Mouse (Mus musculus) ovary, postnatal 14 days (tissue): ENCODE measurements around the gene Dntt.

ENCODE experiments used
- DNase-seq: peaks from one replicate; pipeline ENCODE4 v3.0.0; 2022; ENCODE audit warnings: low spot score

Gene Dntt

DNA sequence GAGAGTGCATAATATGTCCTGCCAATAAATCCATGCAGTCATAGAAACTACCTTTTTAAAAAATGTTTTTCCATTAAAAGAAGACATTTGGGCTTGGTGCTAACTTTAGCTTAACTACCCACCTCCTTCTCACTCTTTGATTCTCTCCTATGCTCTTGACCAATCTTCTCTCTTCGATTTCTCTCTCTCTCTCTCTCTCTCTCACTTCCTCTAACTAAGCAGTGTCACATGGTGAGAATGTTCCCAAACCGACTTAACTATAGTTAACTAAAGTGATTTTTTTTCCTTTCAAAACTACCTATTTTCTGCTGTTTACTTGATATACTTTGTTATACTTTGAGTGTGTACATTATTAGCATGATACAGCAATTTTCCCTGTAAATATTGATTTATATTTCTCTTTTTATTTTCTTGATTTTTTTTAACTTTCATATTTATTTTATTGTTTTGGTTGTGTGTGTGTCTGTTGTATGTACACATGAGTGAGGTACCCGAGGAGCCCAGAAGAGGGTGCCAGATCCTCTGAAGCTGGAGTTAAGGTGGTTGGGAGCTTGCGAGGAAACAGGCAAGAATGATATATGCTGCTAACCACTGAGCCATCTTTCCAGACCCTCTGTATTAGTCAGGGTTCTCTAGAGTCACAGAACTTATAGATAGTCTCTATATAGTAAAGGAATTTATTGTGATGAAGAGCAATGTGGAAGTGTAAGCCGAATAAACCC lies 20.2 kb upstream of the Dntt start:
- no peak for DNase-seq

DNA sequence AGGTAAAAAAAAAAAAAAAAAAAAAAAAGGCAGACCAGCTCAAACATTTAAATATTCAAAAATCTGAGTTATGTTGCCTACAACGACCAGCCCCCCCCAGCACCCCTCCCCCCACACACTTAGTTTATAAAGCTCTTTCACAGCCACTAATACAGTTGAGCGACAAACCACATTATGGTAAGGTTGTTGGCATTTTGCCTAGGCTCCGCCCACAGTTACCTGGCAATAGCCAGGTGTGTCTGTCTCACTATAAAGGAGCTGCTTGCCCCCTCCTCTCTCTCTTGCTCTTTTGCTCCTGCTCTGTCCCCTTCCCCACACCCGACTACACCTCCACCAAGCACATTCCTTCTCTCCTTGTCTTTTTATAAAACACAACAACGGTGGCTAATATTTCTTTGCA lies 17.4 kb upstream of the Dntt start:
- no peak for DNase-seq

DNA sequence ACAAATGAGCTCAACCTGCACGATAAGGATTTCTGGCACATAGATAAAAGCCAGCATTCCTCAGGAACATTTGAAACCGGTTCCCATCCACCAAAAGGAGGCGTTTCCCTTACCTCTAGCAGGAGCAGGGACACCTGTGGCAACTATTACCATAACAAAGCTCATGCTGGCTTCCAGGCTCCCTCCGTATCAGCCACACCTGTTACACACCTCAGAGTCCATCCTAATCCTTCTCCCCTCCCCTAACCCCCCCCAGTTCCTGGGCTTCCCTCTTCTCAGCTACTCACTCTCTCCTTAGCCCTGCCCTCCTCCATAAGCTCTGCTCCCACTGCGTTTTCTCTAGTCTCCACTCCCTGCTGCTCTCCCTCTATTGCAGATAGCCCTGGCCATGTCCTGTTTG lies 15.5 kb upstream of the Dntt start:
- no peak for DNase-seq

DNA sequence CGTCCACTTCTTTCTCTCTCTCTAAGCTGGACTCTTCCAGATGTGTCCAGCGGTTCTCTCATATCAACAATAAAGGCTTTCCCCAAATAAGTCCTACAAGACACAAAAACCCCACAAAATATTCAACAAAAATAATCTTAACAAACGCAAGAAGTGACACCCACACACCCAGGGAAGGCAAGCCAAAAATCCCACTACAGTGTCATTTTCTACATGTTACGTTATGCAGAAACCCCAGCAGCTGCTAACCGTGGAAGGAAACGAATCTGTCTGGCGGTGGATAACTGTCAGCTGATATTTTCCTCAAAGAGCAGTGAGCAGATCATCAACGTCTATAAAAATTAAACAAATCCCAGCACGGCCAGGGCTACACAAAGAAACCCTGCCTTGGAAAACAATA lies 15.1 kb upstream of the Dntt start:
- DNase-seq: no peak

DNA sequence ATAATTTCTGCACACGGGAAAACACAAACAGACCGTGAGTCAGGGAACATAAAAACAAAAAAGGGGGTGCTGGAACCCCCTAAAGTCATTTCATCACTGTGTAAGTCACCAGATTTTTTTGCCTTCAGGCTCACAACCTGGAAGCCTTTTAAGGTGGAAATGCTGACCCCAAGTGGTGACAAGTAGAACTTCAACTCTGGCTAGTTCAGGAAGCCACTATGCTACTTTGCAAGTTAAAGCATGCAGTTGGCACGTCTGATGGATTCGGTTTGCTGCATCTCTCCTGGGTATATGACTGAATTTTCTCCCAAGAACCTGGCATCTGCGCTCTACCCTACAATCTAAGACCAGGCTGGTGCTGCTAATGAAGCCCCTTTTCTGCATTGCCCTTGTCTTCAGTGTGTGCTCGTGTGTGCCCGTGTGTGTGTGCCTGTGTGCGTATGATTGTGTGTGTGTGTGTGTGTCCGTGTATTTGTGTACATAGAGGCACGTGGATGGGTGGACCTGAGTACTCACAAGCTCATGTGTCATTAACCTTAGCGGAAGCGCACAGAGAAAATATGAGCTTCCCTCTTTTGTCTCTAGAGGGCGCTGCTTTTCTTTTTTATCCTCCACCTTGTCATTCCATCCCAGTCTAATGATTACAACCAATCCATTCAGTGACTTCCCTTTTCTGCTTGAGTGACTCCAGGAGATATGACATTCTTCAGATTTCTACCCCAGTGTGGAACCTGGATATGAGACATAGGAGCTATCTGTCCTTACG lies 12.9 kb upstream of the Dntt start:
- DNase-seq: peak; percentile 42

DNA sequence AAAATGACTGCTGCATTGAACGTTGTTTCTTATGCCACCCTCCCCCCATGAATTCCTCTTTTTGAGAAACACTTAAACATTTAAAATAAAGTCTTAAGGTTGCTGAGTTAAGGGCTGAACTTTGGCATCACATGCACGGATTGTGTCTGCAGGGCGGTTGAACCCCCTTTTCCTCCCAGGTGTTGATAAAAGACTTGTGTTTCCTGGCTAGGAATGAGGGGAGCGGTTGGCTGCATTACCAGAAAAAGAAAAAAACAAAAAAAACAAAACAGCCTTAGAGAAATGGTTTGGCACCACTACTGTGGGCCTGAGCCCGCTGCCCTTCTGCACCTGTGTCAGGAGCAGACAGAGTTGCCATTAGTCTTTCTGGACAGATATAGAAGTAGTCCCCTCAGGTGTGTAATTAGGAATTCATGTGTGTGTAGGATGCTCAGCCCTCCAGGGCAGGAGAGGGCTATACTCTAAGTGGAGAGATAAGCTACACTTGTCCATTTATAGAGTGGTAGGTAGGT lies 9.9 kb upstream of the Dntt start:
- DNase-seq: no peak

DNA sequence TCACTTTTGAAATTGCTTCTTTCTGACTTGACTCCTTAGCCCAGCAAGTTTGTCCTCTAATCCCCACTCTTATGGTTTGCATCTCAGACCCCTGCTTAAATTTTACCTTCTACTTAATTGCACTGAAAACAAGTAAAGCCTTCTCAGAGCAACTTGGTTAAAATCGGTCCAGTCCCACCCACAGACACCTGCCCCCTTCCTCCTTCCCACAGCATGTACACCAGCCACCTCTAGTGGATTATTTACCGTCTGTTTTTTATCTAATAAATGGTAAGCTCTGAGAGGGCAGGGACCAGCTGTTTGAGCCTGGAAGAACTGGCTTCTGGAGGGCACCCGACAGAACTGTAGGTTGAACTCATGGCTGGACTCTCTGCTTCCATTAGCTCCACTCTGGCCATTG lies 8.5 kb upstream of the Dntt start:
- no peak for DNase-seq

DNA sequence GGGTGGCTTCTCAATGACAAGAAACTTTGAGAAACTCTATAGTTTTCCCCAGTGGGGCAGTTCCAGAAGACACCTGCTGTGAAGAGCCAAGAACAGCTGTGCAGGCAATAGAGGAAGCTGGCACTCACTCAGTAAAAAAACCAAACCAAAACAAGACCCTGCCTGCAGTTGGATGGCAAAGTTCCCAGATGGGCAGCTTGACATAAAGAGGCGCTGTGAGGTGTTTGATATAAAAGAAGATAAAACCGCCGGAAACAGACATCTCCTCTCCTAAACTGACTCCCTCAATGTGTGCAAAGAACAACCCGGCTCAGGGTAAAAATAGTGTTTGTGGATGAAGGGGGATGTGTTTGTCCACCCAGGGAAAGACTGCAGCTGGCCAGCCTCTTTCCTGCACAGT lies 6.8 kb upstream of the Dntt start:
- no peak for DNase-seq

DNA sequence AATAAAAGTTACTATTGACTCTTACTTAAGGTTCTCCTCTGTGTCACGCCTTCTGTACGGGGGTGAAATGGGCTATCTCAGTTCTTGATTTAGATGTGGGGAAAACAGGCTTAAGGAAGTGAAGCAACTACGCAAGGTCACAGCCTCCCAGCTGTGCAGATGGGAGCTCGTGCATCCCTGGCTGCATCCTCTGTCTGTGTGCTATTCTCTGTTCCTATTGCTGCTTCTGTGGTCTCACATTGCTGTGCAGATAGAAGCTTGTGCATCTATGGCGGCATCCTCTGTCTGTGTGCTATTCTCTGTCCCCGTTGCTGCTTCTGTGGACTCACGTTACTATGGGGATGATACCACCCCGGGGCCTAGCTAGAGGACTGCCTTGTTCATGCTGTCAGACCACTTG lies 2.5 kb upstream of the Dntt start:
- DNase-seq: no peak

DNA sequence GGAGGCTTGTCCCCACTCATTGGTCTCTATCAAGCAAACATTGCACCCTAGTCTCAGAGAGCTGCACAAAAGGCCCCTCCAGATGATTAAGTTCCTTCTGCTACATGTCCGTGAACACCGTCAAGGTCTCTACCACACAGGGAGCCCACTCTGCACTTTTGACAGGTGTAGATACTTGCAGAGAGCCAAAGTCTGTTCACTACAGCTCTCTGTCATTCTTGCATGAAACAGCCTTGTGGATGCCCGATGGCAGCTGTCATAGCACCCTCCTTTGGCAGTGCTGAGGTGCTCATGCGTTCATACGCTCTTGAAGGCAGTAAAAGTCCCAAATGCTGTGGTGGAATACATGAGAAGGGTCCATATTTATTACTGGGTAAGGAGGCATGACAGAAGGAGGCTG lies 2.1 kb upstream of the Dntt start:
- DNase-seq: no peak

DNA sequence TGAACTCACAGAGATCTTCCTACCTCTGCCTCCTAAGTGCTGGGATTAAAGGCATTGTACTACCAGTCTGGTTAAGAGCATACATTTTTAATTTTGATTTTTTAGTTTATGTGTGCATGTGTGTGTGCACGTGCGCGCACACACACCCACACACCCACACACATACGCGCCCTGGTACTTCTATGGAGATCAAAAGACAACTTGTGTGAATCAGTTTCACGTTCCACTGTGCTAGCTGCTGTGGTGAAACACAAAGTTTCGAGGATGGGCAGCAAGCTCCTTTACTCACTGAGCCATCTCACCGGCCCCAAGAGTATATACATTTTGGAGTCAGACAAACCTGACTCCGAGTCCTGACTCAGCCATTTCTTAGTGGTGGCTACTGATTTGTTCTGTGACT lies 1.5 kb upstream of the Dntt start:
- no peak for DNase-seq

DNA sequence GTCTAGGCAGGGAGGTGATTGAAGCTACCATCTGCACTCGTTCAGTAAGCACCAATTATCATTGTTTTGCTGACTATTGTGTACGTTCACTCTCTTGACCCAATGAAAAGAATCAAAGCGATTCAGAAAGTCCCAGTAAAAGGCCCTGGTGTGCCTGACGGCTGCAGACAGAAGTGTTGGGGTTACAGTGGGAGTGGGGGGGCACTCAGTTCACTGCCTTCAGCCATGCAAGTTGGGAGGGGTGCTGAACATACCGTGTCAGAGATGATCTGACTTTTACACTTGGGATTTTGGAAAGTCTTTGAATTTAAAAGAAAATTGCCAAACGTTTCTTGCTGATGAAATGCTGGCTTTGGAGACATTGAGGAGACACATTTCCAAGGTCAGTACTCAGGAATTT lies 1.1 kb downstream of the Dntt start:
- no peak for DNase-seq

DNA sequence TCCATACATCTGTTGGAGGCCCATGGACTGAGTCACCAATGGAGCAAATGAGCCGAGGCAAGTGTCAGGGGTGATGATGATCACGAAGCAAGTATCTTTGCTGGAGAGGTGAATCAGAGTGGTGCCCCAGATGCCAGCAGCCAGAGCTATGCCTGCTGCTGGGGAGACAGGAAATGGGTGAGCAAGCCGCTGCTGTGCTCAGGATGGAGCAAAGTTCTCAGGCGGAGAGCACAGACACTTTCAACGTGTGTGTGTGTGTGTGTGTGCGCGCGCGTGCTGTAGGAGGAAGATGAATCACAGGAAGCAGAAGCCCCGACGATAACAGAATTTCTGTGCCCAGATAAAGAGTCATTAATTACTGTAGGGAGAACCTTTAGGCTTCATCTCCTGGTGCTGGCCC lies 1.9 kb downstream of the Dntt start:
- no peak for DNase-seq

DNA sequence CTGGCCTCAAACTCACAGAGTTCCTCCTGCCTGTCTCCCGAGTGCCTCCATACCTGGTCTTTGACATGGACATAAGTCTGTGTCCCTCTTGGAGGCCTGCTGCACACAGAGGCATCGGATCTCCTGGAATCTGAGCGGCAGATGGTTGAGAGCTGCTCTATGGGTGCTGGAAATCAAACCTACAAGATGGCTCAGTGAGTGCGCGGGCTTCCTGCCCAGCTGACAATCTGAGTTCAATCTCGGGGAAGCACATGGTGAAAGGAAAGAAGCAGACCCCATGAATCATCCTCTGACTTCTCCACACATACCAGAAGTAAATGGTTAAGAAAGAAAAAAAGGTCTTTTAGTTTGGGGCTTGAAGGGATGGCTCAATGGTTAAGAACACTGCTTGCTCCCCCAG lies 2.8 kb downstream of the Dntt start:
- DNase-seq: no peak

DNA sequence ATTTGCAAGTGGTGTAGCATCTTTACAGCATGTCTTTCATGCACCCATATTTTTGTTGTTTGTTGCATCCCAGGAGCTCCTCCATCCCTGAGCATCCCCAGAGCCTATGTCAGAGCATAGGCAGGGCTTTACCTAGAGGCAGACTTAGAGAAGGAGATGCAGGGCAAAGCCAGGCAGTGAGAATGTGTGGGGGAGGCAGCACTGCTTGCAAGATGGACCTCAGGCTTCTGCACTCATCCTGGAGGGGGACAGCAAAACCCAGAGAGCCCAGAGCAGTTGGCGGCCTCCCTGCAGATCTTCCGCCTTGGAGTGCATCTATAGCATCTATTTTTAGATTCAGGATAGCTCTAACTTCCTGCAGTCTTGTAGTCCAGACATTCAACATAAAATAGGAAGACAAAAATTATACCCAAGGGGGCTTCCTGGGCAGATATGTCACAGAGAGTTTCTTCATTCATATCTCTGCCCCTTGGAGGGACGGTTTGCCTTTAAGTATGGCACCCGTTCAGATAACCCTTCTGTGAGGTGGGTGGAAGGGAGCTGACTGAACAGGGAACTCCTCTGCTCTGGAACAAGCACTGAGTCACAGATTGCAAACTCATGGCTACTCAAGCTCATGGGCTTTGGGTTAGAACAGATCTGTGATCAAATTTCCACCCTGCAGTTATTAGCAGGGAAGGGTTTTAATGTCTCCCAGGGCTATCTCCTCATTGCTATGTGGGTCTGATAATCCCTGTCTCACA lies 6.9 kb downstream of the Dntt start:
- no peak for DNase-seq

DNA sequence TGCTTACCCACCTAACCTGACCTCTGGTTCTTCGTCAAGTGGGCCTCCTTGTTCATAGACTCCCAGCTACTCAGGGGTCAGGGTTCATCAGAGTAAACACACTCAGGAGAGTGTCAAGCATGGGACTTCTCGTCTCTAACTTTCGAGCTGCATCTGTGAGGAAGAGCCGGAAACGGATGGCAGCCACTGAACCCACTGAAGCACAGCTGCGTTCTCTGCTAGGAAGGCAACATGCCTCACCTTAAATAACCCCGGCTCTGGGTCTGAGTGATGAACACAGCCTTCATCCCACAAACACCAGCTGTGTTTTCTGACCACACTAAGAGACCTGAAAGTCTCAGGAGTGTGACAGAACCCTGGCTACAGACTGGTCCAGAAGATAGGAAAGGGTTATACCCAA lies 10.0 kb downstream of the Dntt start:
- DNase-seq: no peak

DNA sequence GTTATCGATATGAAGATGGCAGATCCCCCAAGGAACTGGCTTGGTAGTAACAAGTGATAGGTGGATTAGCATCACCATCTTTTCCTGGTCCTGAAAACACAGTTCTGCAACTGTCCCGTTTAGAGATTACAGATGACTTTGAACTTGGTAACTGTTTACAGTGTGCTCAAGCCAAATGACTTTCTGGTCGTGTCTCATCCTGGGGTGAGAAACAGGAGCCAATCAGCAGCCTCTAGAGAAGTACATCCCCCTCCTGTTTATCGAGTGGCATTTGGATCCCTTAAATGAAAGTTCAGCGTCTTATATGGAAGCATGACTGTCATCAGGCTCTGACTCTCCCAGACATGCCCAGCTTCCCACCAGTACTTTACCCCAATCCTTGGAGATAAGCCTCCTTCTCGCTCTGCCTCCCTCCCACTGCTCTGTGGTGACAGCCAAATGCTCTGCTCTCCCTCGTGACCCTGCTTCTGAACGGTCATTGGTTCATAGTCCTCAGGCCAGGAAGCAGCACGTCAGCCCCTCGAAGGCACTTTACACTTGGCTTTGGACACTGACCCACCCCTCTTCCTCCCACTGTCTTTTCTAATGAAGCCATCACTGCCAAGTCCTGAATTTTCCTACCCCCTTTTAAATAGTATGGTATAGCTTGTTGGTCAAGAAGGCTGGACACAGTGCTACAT lies 16.2 kb downstream of the Dntt start:
- DNase-seq: no peak

DNA sequence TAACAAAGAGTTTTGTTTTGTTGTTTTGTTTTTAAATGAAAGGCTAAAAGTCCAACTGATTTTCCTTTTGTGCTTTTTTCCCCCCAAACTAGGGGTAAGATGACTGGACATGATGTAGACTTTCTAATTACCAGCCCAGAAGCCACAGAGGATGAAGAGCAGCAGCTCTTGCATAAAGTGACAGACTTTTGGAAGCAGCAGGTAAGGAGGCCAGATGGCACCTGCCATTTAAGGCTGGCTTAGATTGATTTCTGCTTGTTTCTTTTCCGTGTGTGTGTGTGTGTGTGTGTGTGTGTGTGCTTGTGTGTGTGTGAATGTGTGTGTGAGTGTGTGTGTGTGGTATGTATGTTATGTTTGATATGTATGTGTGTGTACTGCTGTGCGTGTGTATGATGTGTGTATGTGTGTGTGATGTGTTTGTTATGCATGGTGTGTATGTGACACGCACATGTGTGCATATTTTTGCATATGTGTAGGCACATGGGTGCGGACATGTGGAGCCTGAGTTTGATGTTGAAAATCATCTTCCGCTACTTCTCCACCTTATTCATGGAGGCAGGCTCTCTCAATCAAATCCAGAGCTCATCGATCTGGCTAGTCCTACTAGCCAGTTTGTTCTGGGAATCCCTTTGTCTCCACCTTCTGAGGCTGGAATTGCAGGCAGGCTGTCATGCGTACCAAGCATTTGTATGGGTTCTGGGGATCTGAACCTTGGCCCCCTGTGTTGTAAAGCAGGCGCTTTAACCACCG lies 18.5 kb downstream of the Dntt start:
- DNase-seq: no peak

DNA sequence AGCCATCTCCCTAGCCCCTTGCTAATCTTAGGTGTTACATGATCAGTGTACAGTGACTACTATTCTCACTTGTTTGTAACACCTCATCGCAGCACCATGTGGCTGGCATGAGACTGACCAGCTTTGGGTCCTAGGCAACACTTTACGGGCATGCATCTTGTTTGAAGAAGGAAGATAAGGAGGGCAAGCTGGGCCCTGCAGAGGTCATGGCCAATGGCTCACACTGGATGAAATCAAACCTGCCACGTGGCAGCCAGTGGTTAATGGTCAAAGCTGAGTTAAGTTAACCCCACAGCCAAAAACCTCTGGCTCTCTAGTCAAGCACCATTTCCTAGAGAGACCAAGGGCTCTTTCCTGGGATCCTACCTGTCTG lies 19.1 kb downstream of the Dntt start:
- DNase-seq: no peak

DNA sequence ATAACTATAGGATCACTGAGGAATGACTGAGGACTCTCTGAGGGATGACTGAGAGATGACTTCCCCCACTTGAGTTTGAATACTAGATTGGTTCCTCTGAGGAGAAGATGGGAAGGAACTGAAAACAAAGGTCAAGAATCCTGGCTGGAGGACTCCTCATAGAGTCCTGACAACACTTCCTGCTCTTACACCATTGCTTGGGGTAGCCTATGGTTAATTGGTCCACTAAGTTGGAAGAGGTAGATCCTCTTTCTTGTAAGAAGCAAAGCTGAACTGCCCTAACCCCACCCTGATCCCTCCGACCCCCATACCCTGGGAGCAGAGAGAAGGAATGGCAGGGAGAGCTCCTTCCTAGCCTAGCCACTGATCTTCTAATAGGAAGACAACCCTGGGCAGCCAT lies 22.6 kb downstream of the Dntt start:
- DNase-seq: no peak

DNA sequence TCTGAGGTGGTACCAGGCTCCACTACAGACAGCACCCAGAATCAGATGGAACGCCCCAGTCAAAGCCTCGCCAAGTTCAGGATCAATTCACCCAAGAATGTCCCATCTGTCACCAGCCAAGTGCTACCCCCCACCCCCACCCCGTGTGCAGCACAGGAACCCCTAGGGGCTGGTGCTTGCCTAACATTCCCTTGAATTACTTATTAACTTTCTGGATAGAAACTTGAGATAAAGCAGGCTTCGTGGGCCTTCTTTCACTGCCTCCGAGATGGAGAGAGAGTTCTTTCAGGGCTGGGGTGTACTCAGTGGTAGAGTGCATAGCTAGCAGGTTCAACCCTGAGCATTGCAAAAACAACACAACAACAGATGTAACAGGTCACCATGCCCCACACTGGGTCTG lies 23.2 kb downstream of the Dntt start:
- no peak for DNase-seq

DNA sequence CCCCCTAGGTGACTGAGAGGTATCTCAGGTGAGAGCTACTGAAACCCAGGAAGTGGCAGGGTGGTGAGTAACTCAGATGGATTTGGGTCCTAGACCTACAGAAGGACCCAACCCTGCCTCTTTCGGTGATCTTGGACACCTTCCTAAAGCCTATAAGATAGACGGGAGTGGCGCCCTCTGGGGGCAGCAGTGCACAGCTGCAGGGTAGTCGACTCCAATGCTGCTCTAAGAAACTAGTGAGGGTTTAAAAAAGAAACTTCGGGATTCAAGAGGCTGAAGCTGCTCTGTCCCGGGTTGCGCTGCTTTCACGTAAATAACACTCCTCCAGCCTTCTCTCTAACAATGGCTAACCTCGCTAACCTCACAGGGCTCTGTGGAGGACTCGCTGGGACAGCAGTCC lies 24.5 kb downstream of the Dntt start:
- peak; percentile 9 for DNase-seq
